Mouse (Mus musculus): Measurements from ENCODE around the gene Ppp2r1b. TPM values are rescaled to one million over a fixed set of nuclear protein-coding genes. Genes with fewer than 3 reads are reported as not detected.
A peak's percentile ranks its signal among the peaks of the same experiment; 100 is the strongest.

Gene Ppp2r1b
- total and polyA plus RNA-seq, 3 experiments, result 39.6 to 66.6 (median 42.1) TPM

- no peaks in the 10 kb centered on the region for H3K27me3 ChIP-seq (replicated peaks)
- TF ChIP-seq ZNF384 (IDR thresholded peaks at IDR 0.05; ENCODE audit: low read depth, low read length) (peak; percentile 85), BHLHE40 (IDR thresholded peaks at IDR 0.05; ENCODE audit: low read depth, low read length) (peak; percentile 16; the same call in 1 of the 2 replicates), MAX (IDR thresholded peaks at IDR 0.05; ENCODE audit: low read length) (no peak)
- H3K79me2 ChIP-seq (replicated peaks; ENCODE audit: control insufficient read depth, extremely low read depth, insufficient read depth, poor library complexity, severe bottlenecking), result peaks cover 18% of the 10 kb centered on the region
- no peak overlapping the region for H3K4me3 ChIP-seq (replicated peaks in 1 of 3; ENCODE audit: low read depth in 2 of 3, low read length in 2 of 3, poor library complexity in 1 of 3)
- peak overlapping the region; percentile 32 for H3K27ac ChIP-seq (ENCODE audit: insufficient read depth, low read depth)
- peak overlapping the region; percentile 82; the same call in 1 of the 2 replicates for H3K9ac ChIP-seq (ENCODE audit: insufficient read depth, low read depth)
- no peaks in the 10 kb centered on the region for H3K9me3 ChIP-seq (replicated peaks; ENCODE audit: low read length)
- peaks cover 12 to 16% of the 10 kb centered on the region in 2 experiments for H3K36me3 ChIP-seq (replicated peaks in 1 of 2; ENCODE audit: control insufficient read depth in 1 of 2, insufficient read depth in 1 of 2, low read length in 1 of 2)
- peak overlapping the region; percentile 23; the same call in 1 of the 2 replicates for H3K4me2 ChIP-seq (ENCODE audit: insufficient read depth, low read depth, poor library complexity, severe bottlenecking)
- dilution Hi-C loops (cut with MboI; ENCODE audit: extremely low pct_ligation_motif_present, extremely low pct_unique_long_range_greater_than_20kb, low sequenced_read_pairs) (no loop called here), in situ Hi-C loops (cut with MboI; ENCODE audit: low pct_ligation_motif_present, low pct_unique_long_range_greater_than_20kb, low sequenced_read_pairs) (no loop called here)
- H3K4me1 ChIP-seq (ENCODE audit: control insufficient read depth in 1 of 2, insufficient read depth in 2 of 2), result peaks cover 21 to 31% of the 10 kb centered on the region in 2 experiments
- DNase-seq (ENCODE audit: extremely low read depth), result peak; percentile 46
Measured at GRCm38 (mm10) chr9:50855133-50855766, 10.1 kb downstream of the Ppp2r1b start.

- no peaks in the 10 kb centered on the region for H3K9me3 ChIP-seq (replicated peaks; ENCODE audit: low read length)
- no peak for DNase-seq (ENCODE audit: extremely low read depth)
- H3K79me2 ChIP-seq (replicated peaks; ENCODE audit: control insufficient read depth, extremely low read depth, insufficient read depth, poor library complexity, severe bottlenecking), result peaks cover 18% of the 10 kb centered on the region
- H3K27ac ChIP-seq (ENCODE audit: insufficient read depth, low read depth), result peak overlapping the region; percentile 78
- H3K4me2 ChIP-seq (ENCODE audit: insufficient read depth, low read depth, poor library complexity, severe bottlenecking), result peak overlapping the region; percentile 70
- peak overlapping the region in 2 of 3 experiments; percentile 41 to 94 for H3K4me3 ChIP-seq (replicated peaks in 1 of 3; ENCODE audit: low read depth in 2 of 3, low read length in 2 of 3, poor library complexity in 1 of 3)
- TF ChIP-seq ETS1 (conservative IDR thresholded peaks at IDR 0.05; ENCODE audit: low read depth, low read length), result no peak
- TF ChIP-seq E2F4 (IDR thresholded peaks at IDR 0.05; ENCODE audit: insufficient replicate concordance, low read depth, low read length), result no peak
- TF ChIP-seq RCOR1 (conservative IDR thresholded peaks at IDR 0.05; ENCODE audit: low read depth, low read length), result no peak
- TF ChIP-seq ZKSCAN1 (IDR thresholded peaks at IDR 0.05; ENCODE audit: borderline replicate concordance, low read depth, low read length), result no peak
- no peak for TF ChIP-seq MAX (IDR thresholded peaks at IDR 0.05; ENCODE audit: low read length)
- TF ChIP-seq PAX5 (IDR thresholded peaks at IDR 0.05; ENCODE audit: low read length), result no peak
- TF ChIP-seq SIN3A (IDR thresholded peaks at IDR 0.05; ENCODE audit: low read length), result 0 out of 2 replicates have a peak, but pooled peaks have one; percentile 6
- TF ChIP-seq GABPA (IDR thresholded peaks at IDR 0.05; ENCODE audit: insufficient replicate concordance, low read depth, low read length), result no peak
- no peaks in the 10 kb centered on the region for H3K27me3 ChIP-seq (replicated peaks)
- in situ Hi-C loops (cut with MboI; ENCODE audit: low pct_ligation_motif_present, low pct_unique_long_range_greater_than_20kb, low sequenced_read_pairs) (no loop called here), dilution Hi-C loops (cut with MboI; ENCODE audit: extremely low pct_ligation_motif_present, extremely low pct_unique_long_range_greater_than_20kb, low sequenced_read_pairs) (no loop called here)
- H3K36me3 ChIP-seq (replicated peaks in 1 of 2; ENCODE audit: control insufficient read depth in 1 of 2, insufficient read depth in 1 of 2, low read length in 1 of 2), result peaks cover 17 to 22% of the 10 kb centered on the region in 2 experiments
- peak overlapping the region; percentile 82 for H3K9ac ChIP-seq (ENCODE audit: insufficient read depth, low read depth)
- peaks cover 21 to 31% of the 10 kb centered on the region in 2 experiments for H3K4me1 ChIP-seq (ENCODE audit: control insufficient read depth in 1 of 2, insufficient read depth in 2 of 2)
Measured at GRCm38 (mm10) chr9:50855780-50856179, 10.7 kb downstream of the Ppp2r1b start.
